Mouse (Mus musculus): Measurements from ENCODE around the gene Spata7.

- TF ChIP-seq POLR2A (IDR thresholded peaks at IDR 0.05; ENCODE audit: control insufficient read depth, extremely low read depth, insufficient read depth, low read length, poor library complexity): no peak
- TF ChIP-seq CTCF (IDR thresholded peaks at IDR 0.05; ENCODE audit: borderline replicate concordance, control insufficient read depth, extremely low read depth, insufficient read depth, low read length, poor library complexity): no peak
These were observed 75.6 kb downstream of the Spata7 start for GRCm38 (mm10) chr12:98703554-98703953.

Measured in thymus, adult 2 months (tissue).